Mouse (Mus musculus) liver, postnatal 0 days (tissue): Measurements from ENCODE around the gene Tmem86b.

Experiments used
- CTCF ChIP-seq: sonication (generic); IDR thresholded peaks from 2 replicates; pipeline ENCODE4 v1.5.1; 2016; ENCODE audit warnings: antibody characterized with exemption, low read depth
- EP300 ChIP-seq: IDR thresholded peaks from 2 replicates; pipeline ENCODE4 v1.6.1; 2016; ENCODE audit warnings: antibody characterized with exemption, low read depth, mild to moderate bottlenecking

DNA sequence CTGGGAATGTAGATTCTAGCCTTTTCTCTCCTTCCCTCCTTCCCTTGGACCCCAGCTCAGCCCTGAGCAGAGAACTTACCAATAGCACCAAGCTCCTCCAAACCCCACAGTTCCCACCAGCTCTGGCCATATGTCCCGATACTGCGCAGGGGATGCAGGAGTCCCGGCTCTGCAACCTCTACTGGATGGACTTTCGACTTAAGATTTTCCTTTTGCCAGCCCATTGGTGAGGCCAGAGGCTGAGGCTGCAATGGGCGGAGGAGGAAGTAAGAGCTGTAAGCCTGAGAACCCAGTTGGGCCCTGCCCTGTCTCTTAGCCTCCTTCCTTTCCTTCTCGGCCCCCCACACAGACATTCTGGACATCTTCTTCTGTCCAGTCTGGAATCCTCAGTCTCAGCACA, 28.3 kb downstream of the Tmem86b start:
- no peak for TF ChIP-seq EP300
- no peak for TF ChIP-seq CTCF
